Mouse (Mus musculus): ENCODE measurements around the gene St6galnac3.

DNA sequence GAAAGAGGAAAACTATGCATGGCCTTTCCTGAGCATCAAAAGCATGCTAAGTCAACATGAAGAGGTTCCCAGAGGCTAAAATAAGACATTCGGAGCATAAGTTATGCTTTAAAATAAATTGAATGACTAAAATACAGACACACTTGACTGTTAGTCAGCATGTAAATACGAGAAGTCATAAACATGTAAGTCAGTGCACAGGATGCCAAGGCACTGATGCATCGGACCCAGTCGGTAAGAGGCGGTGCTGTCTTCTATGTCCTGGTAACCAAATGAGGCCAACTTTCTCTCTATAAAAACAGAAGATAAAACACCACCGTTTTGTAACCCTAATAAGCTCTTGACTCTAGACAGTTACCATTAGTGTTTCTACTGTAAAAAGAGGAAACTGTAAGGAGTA is 317.3 kb downstream of the St6galnac3 start:
- TF ChIP-seq POLR2A (IDR thresholded peaks at IDR 0.05; ENCODE audit: borderline replicate concordance, control insufficient read depth, low read depth, low read length) (no peak), CTCF (IDR thresholded peaks at IDR 0.05; ENCODE audit: control insufficient read depth, insufficient read depth, low read length) (no peak)

All from bone marrow, adult 2 months (tissue).